Mouse (Mus musculus) neural tube, embryonic 14.5 days (tissue): ENCODE data around the gene Myd88. TPM values are rescaled to one million over a fixed set of nuclear protein-coding genes. Genes with fewer than 3 reads are reported as not detected.
A peak's percentile ranks its signal among the peaks of the same experiment; 100 is the strongest.
"Not testable (repeated sequence)": the region's sequence is repeated elsewhere in the genome, so short reads cannot be mapped to it uniquely, and the experiment has no call there.

Source experiments
- ATAC-seq: fragments of 200-750 bp; cut with Nextera tagmentation; 2 replicates; pipeline ENCODE4 v1.8.0; 2017; ENCODE audit warnings: low read depth, mild to moderate bottlenecking, moderate TSS enrichment, moderate library complexity
- H3K27ac ChIP-seq: fragments of 300-500 bp; sonication (generic); 2 replicates; pipeline ENCODE4 v1.5.1; 2014; ENCODE audit warnings: low read depth, mild to moderate bottlenecking, control low read depth, low read length, moderate library complexity, mixed read lengths
- H3K27me3 ChIP-seq: fragments of 300-500 bp; sonication (generic); 2 replicates; pipeline ENCODE4 v1.6.1; 2014; ENCODE audit warnings: low read length; ENCODE audit not compliant: control insufficient read depth, insufficient read depth
- H3K36me3 ChIP-seq: fragments of 300-500 bp; sonication (generic); 2 replicates; pipeline ENCODE4 v1.6.1; 2014; ENCODE audit warnings: low read length, mixed read lengths; ENCODE audit not compliant: control insufficient read depth, insufficient read depth
- H3K4me1 ChIP-seq: fragments of 300-500 bp; sonication (generic); 2 replicates; pipeline ENCODE4 v1.6.1; 2014; ENCODE audit warnings: low read length; ENCODE audit not compliant: control insufficient read depth, insufficient read depth
- H3K4me2 ChIP-seq: fragments of 300-500 bp; sonication (generic); 2 replicates; pipeline ENCODE4 v1.6.1; 2014; ENCODE audit warnings: mild to moderate bottlenecking, low read depth, low read length, control low read depth
- H3K4me3 ChIP-seq: fragments of 300-500 bp; sonication (generic); 2 replicates; pipeline ENCODE4 v1.5.1; 2014; ENCODE audit warnings: low read depth, low read length, control low read depth, mixed read lengths
- H3K9ac ChIP-seq: fragments of 300-500 bp; sonication (generic); replicated peaks from 2 replicates; pipeline ENCODE4 v1.6.1; 2014; ENCODE audit warnings: low read depth, mild to moderate bottlenecking, control low read depth, low read length, mixed read lengths
- H3K9me3 ChIP-seq: fragments of 300-500 bp; sonication (generic); 2 replicates; pipeline ENCODE4 v1.6.1; 2016; ENCODE audit warnings: low read length; ENCODE audit not compliant: control insufficient read depth
- WGBS: fragments of 180-500 bp; shearing (Covaris S2); extraction: QIAGEN DNeasy Blood & Tissue Kit; methylation state at CpG from one replicate; pipeline ENCODE4 v1.1.7; 2014; 5-methylcytosine and 5-hydroxymethylcytosine counted together
- polyA plus RNA-seq: library from polyadenylated mRNA; unstranded; fragments of >200 nt; fragmentation: Nextera tagmentation; extraction: Ambion mirVana; gene quantifications from 2 replicates; pipeline ENCODE4 v1.2.1, GENCODE M21; 2014

Gene Myd88
- 2.8 and 6.4 TPM in 2 replicates for polyA plus RNA-seq

GRCm38 (mm10) chr9:119340909-119341816 is at the start of gene Myd88:
Gene Myd88 (minus strand): TSS chr9:119341411.
- peaks cover 14% of the 10 kb centered on the region for H3K4me1 ChIP-seq
- H3K4me3 ChIP-seq: peak within 1 kb of the TSS; percentile 74
- H3K27ac ChIP-seq: peak within 1 kb of the TSS; percentile 85
- no peaks in the 10 kb centered on the region for H3K9me3 ChIP-seq
- peak; percentile 98 for ATAC-seq
- H3K36me3 ChIP-seq: peaks cover 25% of the 10 kb centered on the region
- 0% methylated on average over 68 of the region's 68 CpGs for whole genome bisulfite sequencing
- H3K9ac ChIP-seq: peak within 1 kb of the TSS; percentile 71
- no peaks in the 10 kb centered on the region for H3K27me3 ChIP-seq
- H3K4me2 ChIP-seq: peak within 1 kb of the TSS; percentile 66

GRCm38 (mm10) chr9:119390214-119390613 is 49.0 kb upstream of the Myd88 start:
- Histone ChIP-seq H3K27me3 (no peaks in the 10 kb centered on the region), H3K9me3 (no peaks in the 10 kb centered on the region)

GRCm38 (mm10) chr9:119388956-119389355 is 47.7 kb upstream of the Myd88 start:
- ATAC-seq: no peak
- Histone ChIP-seq H3K4me3 (no peak overlapping the region), H3K9ac (no peak overlapping the region), H3K4me1 (no peaks in the 10 kb centered on the region), H3K9me3 (no peaks in the 10 kb centered on the region), H3K27ac (no peak overlapping the region), H3K4me2 (no peak overlapping the region), H3K36me3 (no peaks in the 10 kb centered on the region), H3K27me3 (no peaks in the 10 kb centered on the region)
- WGBS: 58% methylated on average over 5 of the region's 5 CpGs

More at GRCm38 (mm10) chr9:119390214-119390613, 49.0 kb upstream of the Myd88 start:
- Histone ChIP-seq H3K4me2 (no peak overlapping the region), H3K9ac (no peak overlapping the region), H3K36me3 (no peaks in the 10 kb centered on the region), H3K4me1 (no peaks in the 10 kb centered on the region), H3K4me3 (no peak overlapping the region), H3K27ac (no peak overlapping the region)
- WGBS: 100% methylated on average over 2 of the region's 2 CpGs
- ATAC-seq: no peak

DNA sequence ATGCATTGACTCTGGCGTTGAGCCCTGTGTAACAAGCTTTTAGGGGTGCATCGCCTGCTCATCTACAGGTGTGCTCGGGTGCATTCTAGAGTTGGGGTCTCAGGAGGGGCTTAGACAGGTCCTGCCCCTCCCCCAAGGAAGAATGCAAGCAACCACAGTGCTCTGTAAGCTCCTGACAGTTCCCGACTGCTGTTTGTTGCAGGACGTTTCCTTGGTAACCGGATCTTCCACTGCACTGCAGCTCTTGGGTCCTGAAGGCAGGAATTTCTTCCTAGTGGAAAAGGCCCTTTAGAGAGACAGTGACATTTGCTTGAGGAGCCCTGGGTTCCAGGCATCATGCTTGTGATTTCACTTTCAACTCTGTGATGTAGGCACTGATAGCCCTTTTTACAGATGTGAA is 41.4 kb upstream of the Myd88 start:
- no peak overlapping the region for H3K4me3 ChIP-seq
- no peak overlapping the region for H3K27ac ChIP-seq
- no peak overlapping the region for H3K9ac ChIP-seq
- H3K9me3 ChIP-seq: no peaks in the 10 kb centered on the region
- WGBS: 72% methylated on average over 6 of the region's 6 CpGs
- no peaks in the 10 kb centered on the region for H3K27me3 ChIP-seq
- no peak for ATAC-seq
- no peak overlapping the region for H3K4me2 ChIP-seq
- no peaks in the 10 kb centered on the region for H3K36me3 ChIP-seq
- no peaks in the 10 kb centered on the region for H3K4me1 ChIP-seq

DNA sequence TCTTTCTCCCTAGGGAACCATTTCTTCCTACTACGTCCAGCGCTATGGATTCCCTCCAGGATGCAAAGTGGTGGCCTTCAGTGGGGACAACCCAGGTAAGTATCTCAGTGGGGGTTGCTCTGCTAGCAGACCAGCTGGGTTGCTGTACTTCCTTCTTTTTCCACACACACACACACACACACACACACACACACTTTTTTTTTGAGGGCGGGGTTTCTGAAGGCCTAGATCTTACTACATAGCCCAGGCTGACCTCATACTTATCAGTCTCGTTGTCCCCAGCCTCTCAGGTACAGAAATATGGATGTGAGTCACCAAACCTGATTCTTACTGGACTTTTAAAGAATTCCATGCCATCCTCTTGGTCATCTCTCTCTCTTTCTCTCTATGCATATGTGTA is 37.0 kb upstream of the Myd88 start:
- no peaks in the 10 kb centered on the region for H3K36me3 ChIP-seq
- no peak for ATAC-seq
- H3K4me1 ChIP-seq: no peaks in the 10 kb centered on the region
- H3K4me3 ChIP-seq: no peak overlapping the region
- 83% methylated on average over 4 of the region's 4 CpGs for WGBS
- H3K9ac ChIP-seq: no peak overlapping the region
- H3K4me2 ChIP-seq: no peak overlapping the region
- no peak overlapping the region for H3K27ac ChIP-seq
- H3K9me3 ChIP-seq: no peaks in the 10 kb centered on the region
- no peaks in the 10 kb centered on the region for H3K27me3 ChIP-seq

- H3K27ac ChIP-seq: no peak overlapping the region
- H3K4me3 ChIP-seq: no peak overlapping the region
- no peak overlapping the region for H3K9ac ChIP-seq
- ATAC-seq: no peak
- no peaks in the 10 kb centered on the region for H3K4me1 ChIP-seq
- no peaks in the 10 kb centered on the region for H3K27me3 ChIP-seq
- no peaks in the 10 kb centered on the region for H3K9me3 ChIP-seq
- WGBS: 70% methylated on average over 6 of the region's 6 CpGs
- no peaks in the 10 kb centered on the region for H3K36me3 ChIP-seq
- H3K4me2 ChIP-seq: no peak overlapping the region
Observed at GRCm38 (mm10) chr9:119375556-119375955, 34.3 kb upstream of the Myd88 start.

- 78% methylated on average over 3 of the region's 3 CpGs for WGBS
- H3K27ac ChIP-seq: no peak overlapping the region
- no peaks in the 10 kb centered on the region for H3K4me1 ChIP-seq
- H3K4me3 ChIP-seq: no peak overlapping the region
- no peak overlapping the region for H3K4me2 ChIP-seq
- no peak for ATAC-seq
- H3K9ac ChIP-seq: no peak overlapping the region
- H3K9me3 ChIP-seq: no peaks in the 10 kb centered on the region
- no peaks in the 10 kb centered on the region for H3K36me3 ChIP-seq
- H3K27me3 ChIP-seq: no peaks in the 10 kb centered on the region
Observed at GRCm38 (mm10) chr9:119375008-119375407, 33.8 kb upstream of the Myd88 start.

- Histone ChIP-seq H3K27me3 (no peaks in the 10 kb centered on the region), H3K4me3 (no peak overlapping the region), H3K9ac (no peak overlapping the region), H3K9me3 (no peaks in the 10 kb centered on the region), H3K36me3 (no peaks in the 10 kb centered on the region), H3K4me2 (no peak overlapping the region), H3K4me1 (no peaks in the 10 kb centered on the region), H3K27ac (no peak overlapping the region)
- ATAC-seq: no peak
- 74% methylated on average over 4 of the region's 4 CpGs for WGBS
Observed at GRCm38 (mm10) chr9:119371251-119371650, 30.0 kb upstream of the Myd88 start.

- not testable (repeated sequence) for H3K27ac ChIP-seq, H3K4me2 ChIP-seq, H3K9me3 ChIP-seq, H3K27me3 ChIP-seq, H3K9ac ChIP-seq, H3K4me1 ChIP-seq, ATAC-seq, H3K36me3 ChIP-seq, H3K4me3 ChIP-seq
- WGBS: 84% methylated on average over 4 of the region's 4 CpGs
Observed at GRCm38 (mm10) chr9:119370770-119371169, 29.6 kb upstream of the Myd88 start.
